In the genomic region with DNA sequence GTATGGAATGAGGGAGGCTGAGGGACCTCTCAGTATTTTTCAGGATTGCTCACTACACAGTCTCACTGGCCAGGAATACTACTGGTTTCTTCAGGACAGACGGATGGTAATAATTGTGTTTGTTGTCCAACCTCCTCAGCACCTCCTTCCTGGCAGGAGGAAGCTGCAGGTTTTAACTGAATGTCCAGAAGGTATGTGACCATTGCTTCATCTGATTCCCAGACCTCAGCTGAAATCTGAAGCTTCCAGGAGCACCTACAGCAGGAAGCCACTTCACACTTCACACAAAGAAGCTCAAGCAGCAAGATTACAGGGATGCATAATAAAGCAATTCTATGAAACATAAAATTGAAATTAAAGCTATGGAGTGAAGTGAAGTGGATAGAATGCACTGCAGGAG, we compare ENCODE assay signal across 16 mouse cellular contexts.
"Had no signal": no experiment of that assay in that cellular context is flagged by ENCODE, and none has a peak within 500 bp of the region (broad histone marks: within the 10 kb centered on the region; RNA-seq: fewer than 3 reads in every experiment).

No protein-coding gene starts in this region.

- DNase-seq: lung, adult 18-20 months; lung, embryonic 14.5 days; lung, postnatal 4 days; midbrain, embryonic 14.5 days; retina, postnatal 1 day; right cerebral cortex, adult 18-20 months; right cerebral cortex, postnatal 25 days; right cerebral cortex, postnatal 4 days; spleen, adult 18-20 months; thymus, adult 2 months; thymus, postnatal 25 days; thymus, postnatal 4 days had no signal

- ATAC-seq: midbrain, embryonic 16.5 days had no signal

- H3K27me3 ChIP-seq: midbrain, embryonic 12.5 days; neural tube, embryonic 13.5 days; neural tube, embryonic 15.5 days had no signal
